Mouse (Mus musculus) left cerebral cortex, adult 2 months (tissue): ENCODE results near the gene Fcho1. TPM values are rescaled to one million over a fixed set of nuclear protein-coding genes. Genes with fewer than 3 reads are reported as not detected.
"Not testable (repeated sequence)": the region's sequence is repeated elsewhere in the genome, so short reads cannot be mapped to it uniquely, and the experiment has no call there.

Experiments used
- DNase-seq, 2 experiments: peaks; one replicate each; pipeline ENCODE4 v3.0.0; 2021 to 2022; ENCODE audit warnings: low spot score in 2 of 2, mixed read lengths in 1 of 2; ENCODE audit errors: extremely low spot score in 1 of 2
- H3K27ac ChIP-seq: fragments of 200-600 bp; 2 replicates; pipeline ENCODE4 v1.8.1; 2022
- H3K4me3 ChIP-seq: fragments of 200-600 bp; 2 replicates; pipeline ENCODE4 v1.8.1; 2022
- CTCF ChIP-seq: fragments of 200-600 bp; IDR thresholded peaks from 2 replicates; pipeline ENCODE4 v1.8.1; 2022; ENCODE audit warnings: antibody characterized with exemption, mild to moderate bottlenecking, moderate library complexity
- intact Hi-C: fragments of 180-260 bp; cut with DNase I; formaldehyde crosslinking; loops from one replicate; pipeline ENCODE4 v1.15.1; 2025
- long read RNA-seq, 2 experiments: library from polyadenylated mRNA; stranded (forward); transcript quantifications; one replicate each; pipeline ENCODE4 v2.0.0; 2021; ENCODE audit warnings: borderline mapping rate in 2 of 2
- total RNA-seq, 2 experiments: library from RNA; stranded (reverse); gene quantifications; 2 replicates each; pipeline ENCODE4 v1.2.3; 2021

The Fcho1 gene
- 100 to 1,000 TPM; 184 TPM for total RNA-seq
- long read RNA-seq, experiment 1, transcript Fcho1-208 (27 exons, 3,351 nt), result minor isoform, 5 of 160 reads
- long read RNA-seq, experiment 1, transcript Fcho1-209 (28 exons, 3,188 nt), result major isoform, 89 of 160 reads
- long read RNA-seq, experiment 1, partial matches to known transcripts, result 17 of 160 reads
- long read RNA-seq, experiment 1, other reads (novel, unspliced or antisense), result 49 of 160 reads
- long read RNA-seq, experiment 2, transcript Fcho1-208 (27 exons, 3,351 nt), result minor isoform, 17 of 152 reads
- long read RNA-seq, experiment 2, transcript Fcho1-209 (28 exons, 3,188 nt), result major isoform, 63 of 152 reads
- long read RNA-seq, experiment 2, partial matches to known transcripts, result 24 of 152 reads
- long read RNA-seq, experiment 2, other reads (novel, unspliced or antisense), result 48 of 152 reads

GRCm38 (mm10) chr8:71725122-71725924 is at the start of gene Fcho1:
Fcho1 (minus strand) TSS chr8:71725716.
- intact Hi-C loops, result loop anchor here (1.0 kb wide), 1 partner anchor 54 kb away; the partner anchor contains the start of gene Unc13a
- DNase-seq, result peak; percentile 82 to 89
- peak within 1 kb of the TSS; percentile 90 for H3K4me3 ChIP-seq
- TF ChIP-seq CTCF, result no peak
- H3K27ac ChIP-seq, result peak within 1 kb of the TSS; percentile 97

- TF ChIP-seq CTCF, result no peak
- no peak for DNase-seq
- intact Hi-C loops, result no loop called here
Observed at GRCm38 (mm10) chr8:71771336-71771735, 45.8 kb upstream of the Fcho1 start.

GRCm38 (mm10) chr8:71758816-71759215 is 33.3 kb upstream of the Fcho1 start:
- intact Hi-C loops, result no loop called here
- no peak for DNase-seq
- TF ChIP-seq CTCF, result no peak
- Histone ChIP-seq H3K27ac (no peak overlapping the region), H3K4me3 (no peak overlapping the region)

More at GRCm38 (mm10) chr8:71771336-71771735, 45.8 kb upstream of the Fcho1 start:
- no peak overlapping the region for H3K4me3 ChIP-seq
- H3K27ac ChIP-seq, result no peak overlapping the region

- H3K4me3 ChIP-seq, DNase-seq, H3K27ac ChIP-seq, intact Hi-C loops: not testable (repeated sequence)
Observed at GRCm38 (mm10) chr8:71752881-71753552, 27.5 kb upstream of the Fcho1 start.

- intact Hi-C loops, H3K27ac ChIP-seq, H3K4me3 ChIP-seq, DNase-seq: not testable (repeated sequence)
Observed at GRCm38 (mm10) chr8:71752263-71752662, 26.7 kb upstream of the Fcho1 start.

GRCm38 (mm10) chr8:71751337-71751886 is 25.9 kb upstream of the Fcho1 start:
- intact Hi-C loops, H3K27ac ChIP-seq, DNase-seq, H3K4me3 ChIP-seq: not testable (repeated sequence)
- TF ChIP-seq CTCF, result peak; percentile 39

GRCm38 (mm10) chr8:71749321-71750075 is 24.0 kb upstream of the Fcho1 start:
- intact Hi-C loops, result loop anchor here (5.0 kb wide), 1 partner anchor 462 kb away; no protein-coding TSS in a partner anchor
- not testable (repeated sequence) for H3K4me3 ChIP-seq, DNase-seq, H3K27ac ChIP-seq

GRCm38 (mm10) chr8:71747082-71747481 is 21.6 kb upstream of the Fcho1 start:
- intact Hi-C loops, result loop anchor here (5.0 kb wide), 1 partner anchor 460 kb away; no protein-coding TSS in a partner anchor
- DNase-seq, H3K27ac ChIP-seq, H3K4me3 ChIP-seq: not testable (repeated sequence)

GRCm38 (mm10) chr8:71745322-71745721 is 19.8 kb upstream of the Fcho1 start:
- Histone ChIP-seq H3K4me3 (no peak overlapping the region), H3K27ac (no peak overlapping the region)
- intact Hi-C loops, result loop anchor here (5.0 kb wide), 1 partner anchor 458 kb away; no protein-coding TSS in a partner anchor
- no peak for DNase-seq
- no peak for TF ChIP-seq CTCF

GRCm38 (mm10) chr8:71742783-71743182 is 17.3 kb upstream of the Fcho1 start:
- TF ChIP-seq CTCF, result no peak; the same call in 1 of the 2 replicates
- intact Hi-C loops, result no loop called here
- no peak overlapping the region for H3K27ac ChIP-seq
- DNase-seq, result no peak
- no peak overlapping the region for H3K4me3 ChIP-seq

- TF ChIP-seq CTCF, result no peak
- intact Hi-C loops, result no loop called here
- Histone ChIP-seq H3K27ac (no peak overlapping the region), H3K4me3 (no peak overlapping the region)
- no peak for DNase-seq
Observed at GRCm38 (mm10) chr8:71741687-71742114, 16.2 kb upstream of the Fcho1 start.
